Mouse (Mus musculus) heart, postnatal 0 days (tissue): ENCODE measurements around the gene Trim68. TPM values are rescaled to one million over a fixed set of nuclear protein-coding genes. Genes with fewer than 3 reads are reported as not detected.

ENCODE experiments used
- ATAC-seq: fragments of 200-750 bp; cut with Nextera tagmentation; 2 replicates; pipeline ENCODE4 v1.8.0; 2017; ENCODE audit warnings: low read depth, moderate number of reproducible peaks, moderate library complexity; ENCODE audit not compliant: insufficient read depth
- DNase-seq: peaks from one replicate; pipeline ENCODE4 v3.0.0-alpha.2; 2016; ENCODE audit warnings: low spot score
- H3K27ac ChIP-seq: fragments of 300-500 bp; sonication (generic); 2 replicates; pipeline ENCODE4 v1.5.1; 2014; ENCODE audit warnings: low read depth, mild to moderate bottlenecking
- H3K27me3 ChIP-seq: fragments of 300-500 bp; sonication (generic); 2 replicates; pipeline ENCODE4 v1.6.1; 2014; ENCODE audit warnings: low read length, mixed read lengths; ENCODE audit not compliant: control insufficient read depth, insufficient read depth
- H3K36me3 ChIP-seq: fragments of 300-500 bp; sonication (generic); replicated peaks from 2 replicates; pipeline ENCODE4 v1.6.1; 2014; ENCODE audit warnings: low read length, mixed read lengths; ENCODE audit not compliant: control insufficient read depth, insufficient read depth
- H3K4me1 ChIP-seq: fragments of 300-500 bp; sonication (generic); 2 replicates; pipeline ENCODE4 v1.6.1; 2014; ENCODE audit warnings: antibody characterized with exemption; ENCODE audit not compliant: control insufficient read depth, insufficient read depth
- H3K4me2 ChIP-seq: fragments of 300-500 bp; sonication (generic); 2 replicates; pipeline ENCODE4 v1.6.1; 2014; ENCODE audit warnings: low read depth, mild to moderate bottlenecking, low read length, moderate library complexity
- H3K4me3 ChIP-seq: fragments of 300-500 bp; sonication (generic); 2 replicates; pipeline ENCODE4 v1.5.1; 2014; ENCODE audit warnings: low read depth, low read length
- H3K9ac ChIP-seq: fragments of 300-500 bp; sonication (generic); replicated peaks from 2 replicates; pipeline ENCODE4 v1.6.1; 2014; ENCODE audit warnings: low read depth, low read length, mixed read lengths
- H3K9me3 ChIP-seq: fragments of 300-500 bp; sonication (generic); replicated peaks from 2 replicates; pipeline ENCODE4 v1.6.1; 2016; ENCODE audit warnings: low read length; ENCODE audit not compliant: control insufficient read depth
- CTCF ChIP-seq: IDR thresholded peaks from 2 replicates; pipeline ENCODE4 v1.5.1; 2016; ENCODE audit warnings: antibody characterized with exemption, control low read depth, low read depth
- EP300 ChIP-seq: IDR thresholded peaks from 2 replicates; pipeline ENCODE4 v1.6.1; 2016; ENCODE audit warnings: antibody characterized with exemption, low read depth
- WGBS: fragments of 180-500 bp; shearing (Covaris S2); extraction: QIAGEN DNeasy Blood & Tissue Kit; methylation state at CpG from one replicate; pipeline ENCODE4 v1.1.7; 2014; 5-methylcytosine and 5-hydroxymethylcytosine counted together
- polyA plus RNA-seq: library from polyadenylated mRNA; unstranded; fragments of >200 nt; fragmentation: Nextera tagmentation; extraction: Ambion mirVana; gene quantifications from 2 replicates; pipeline ENCODE4 v1.2.1, GENCODE M21; 2015
- total RNA-seq: library from RNA; depleted of rRNA; stranded (reverse); fragments of >200 nt; gene quantifications from 2 replicates; pipeline ENCODE4 v1.2.3, GENCODE M21; 2014; ENCODE audit warnings: low replicate concordance; rRNA removed

Gene Trim68
- total RNA-seq: 10.0 and 22.4 TPM in 2 replicates
- 8.3 and 8.9 TPM in 2 replicates for polyA plus RNA-seq

- H3K4me1 ChIP-seq: peaks cover 4% of the 10 kb centered on the region; the same call in 1 of the 2 replicates
- peak within 1 kb of the TSS; percentile 69 for H3K4me3 ChIP-seq
- DNase-seq: peak; percentile 93
- ATAC-seq: peak; percentile 100
- peaks cover 11% of the 10 kb centered on the region; the same call in 1 of the 2 replicates for H3K36me3 ChIP-seq
- no peaks in the 10 kb centered on the region for H3K27me3 ChIP-seq
- peak within 1 kb of the TSS; percentile 70 for H3K9ac ChIP-seq
- WGBS: under 1% methylated on average over 39 of the region's 40 CpGs
- H3K9me3 ChIP-seq: no peaks in the 10 kb centered on the region
- peak within 1 kb of the TSS; percentile 74 for H3K4me2 ChIP-seq
- TF ChIP-seq EP300 (no peak), CTCF (no peak)
- H3K27ac ChIP-seq: peak within 1 kb of the TSS; percentile 83
Observed at GRCm38 (mm10) chr7:102686944-102687501, at the start of gene Trim68. TSS of gene Trim68 (minus strand) at chr7:102687327.

GRCm38 (mm10) chr7:102733793-102734192, 46.7 kb upstream of the Trim68 start:
- DNase-seq (no peak), ATAC-seq (no peak)
- no peaks in the 10 kb centered on the region for H3K4me1 ChIP-seq
- no peaks in the 10 kb centered on the region for H3K9me3 ChIP-seq
- H3K4me2 ChIP-seq: no peak overlapping the region
- TF ChIP-seq EP300 (no peak), CTCF (no peak)
- H3K36me3 ChIP-seq: no peaks in the 10 kb centered on the region
- WGBS: 33% methylated on average over 1 of the region's 1 CpGs
- no peak overlapping the region for H3K4me3 ChIP-seq
- H3K27ac ChIP-seq: no peak overlapping the region
- H3K27me3 ChIP-seq: no peaks in the 10 kb centered on the region
- no peak overlapping the region for H3K9ac ChIP-seq

- no peak for TF ChIP-seq EP300
Observed at GRCm38 (mm10) chr7:102727391-102727790, 40.3 kb upstream of the Trim68 start, which contains the start of gene Olfr559. TSS of gene Olfr559 (minus strand) at chr7:102727491.

GRCm38 (mm10) chr7:102718970-102719369, 31.8 kb upstream of the Trim68 start, which contains the start of gene Olfr33:
TSS of gene Olfr33 (minus strand) at chr7:102719070.
- H3K27ac ChIP-seq: no peak within 1 kb of the TSS
- no peaks in the 10 kb centered on the region for H3K36me3 ChIP-seq
- no peaks in the 10 kb centered on the region for H3K4me1 ChIP-seq
- 24% methylated on average over 1 of the region's 1 CpGs for WGBS
- ATAC-seq: no peak
- no peak within 1 kb of the TSS for H3K9ac ChIP-seq
- no peak for DNase-seq
- no peaks in the 10 kb centered on the region for H3K27me3 ChIP-seq
- 0 out of 2 replicates have a peak, but pooled peaks cover 4% of the 10 kb centered on the region for H3K9me3 ChIP-seq
- H3K4me3 ChIP-seq: no peak within 1 kb of the TSS
- H3K4me2 ChIP-seq: no peak within 1 kb of the TSS
- TF ChIP-seq CTCF (no peak), EP300 (no peak)

More at GRCm38 (mm10) chr7:102727391-102727790, 40.3 kb upstream of the Trim68 start, which contains the start of gene Olfr559:
- H3K4me1 ChIP-seq: no peaks in the 10 kb centered on the region
- H3K4me2 ChIP-seq: no peak within 1 kb of the TSS
- no peak within 1 kb of the TSS for H3K4me3 ChIP-seq
- no peaks in the 10 kb centered on the region for H3K27me3 ChIP-seq
- no peak within 1 kb of the TSS for H3K9ac ChIP-seq
- DNase-seq (no peak), ATAC-seq (no peak)
- no peaks in the 10 kb centered on the region for H3K36me3 ChIP-seq
- no peak within 1 kb of the TSS for H3K27ac ChIP-seq
- no peaks in the 10 kb centered on the region for H3K9me3 ChIP-seq

GRCm38 (mm10) chr7:102701915-102702314, 14.8 kb upstream of the Trim68 start, which contains the start of gene Olfr558:
TSS of gene Olfr558 (plus strand) at chr7:102702215.
- H3K9ac ChIP-seq: no peak within 1 kb of the TSS
- TF ChIP-seq EP300: no peak
- no peaks in the 10 kb centered on the region for H3K9me3 ChIP-seq

GRCm38 (mm10) chr7:102698461-102698860, 11.3 kb upstream of the Trim68 start:
- 78% methylated on average over 7 of the region's 7 CpGs for WGBS

More at GRCm38 (mm10) chr7:102701915-102702314, 14.8 kb upstream of the Trim68 start, which contains the start of gene Olfr558:
- Histone ChIP-seq H3K27ac (no peak within 1 kb of the TSS), H3K4me2 (no peak within 1 kb of the TSS), H3K4me3 (no peak within 1 kb of the TSS), H3K36me3 (no peaks in the 10 kb centered on the region), H3K27me3 (no peaks in the 10 kb centered on the region), H3K4me1 (no peaks in the 10 kb centered on the region)
- ATAC-seq (no peak), DNase-seq (no peak)

More at GRCm38 (mm10) chr7:102698461-102698860, 11.3 kb upstream of the Trim68 start:
- H3K4me1 ChIP-seq: no peaks in the 10 kb centered on the region
- H3K9me3 ChIP-seq: no peaks in the 10 kb centered on the region
- DNase-seq (no peak), ATAC-seq (no peak)
- no peak overlapping the region for H3K4me3 ChIP-seq
- H3K27ac ChIP-seq: no peak overlapping the region
- TF ChIP-seq CTCF (no peak), EP300 (no peak)
- H3K36me3 ChIP-seq: no peaks in the 10 kb centered on the region
- no peak overlapping the region for H3K9ac ChIP-seq
- H3K4me2 ChIP-seq: no peak overlapping the region
- H3K27me3 ChIP-seq: no peaks in the 10 kb centered on the region
